Mouse (Mus musculus) embryonic fibroblast, embryonic 13.5 days (primary cell): ENCODE measurements around the gene Thrb.

Experiments used
- CTCF ChIP-seq: IDR thresholded peaks from 2 replicates; pipeline ENCODE4 v1.5.1; 2011; ENCODE audit warnings: mild to moderate bottlenecking, control low read depth, low read length, moderate library complexity, borderline replicate concordance; ENCODE audit not compliant: insufficient read depth
- POLR2A ChIP-seq: IDR thresholded peaks from 2 replicates; pipeline ENCODE4 v1.6.1; 2011; ENCODE audit warnings: low read depth, mild to moderate bottlenecking, control low read depth, low read length, moderate library complexity

- TF ChIP-seq POLR2A (no peak), CTCF (no peak)
Observed at GRCm38 (mm10) chr14:17743713-17744158, 83.7 kb downstream of the Thrb start.
